Mouse (Mus musculus) liver, postnatal 0 days (tissue): Measurements from ENCODE around the gene Atp13a3. TPM values are rescaled to one million over a fixed set of nuclear protein-coding genes. Genes with fewer than 3 reads are reported as not detected.

Experiments used
- ATAC-seq: fragments of 200-750 bp; cut with Nextera tagmentation; 2 replicates; pipeline ENCODE4 v1.8.0; 2017; ENCODE audit warnings: mild to moderate bottlenecking, moderate library complexity
- DNase-seq: peaks from one replicate; pipeline ENCODE4 v3.0.0-alpha.2; 2016
- H3K27ac ChIP-seq: fragments of 300-500 bp; sonication (generic); 2 replicates; pipeline ENCODE4 v1.5.1; 2014; ENCODE audit warnings: antibody characterized with exemption, moderate library complexity, mild to moderate bottlenecking, low read depth
- H3K27me3 ChIP-seq: fragments of 300-500 bp; sonication (generic); 2 replicates; pipeline ENCODE4 v1.6.1; 2014; ENCODE audit warnings: low read length, control low read depth, mixed read lengths; ENCODE audit not compliant: insufficient read depth
- H3K36me3 ChIP-seq: fragments of 300-500 bp; sonication (generic); replicated peaks from 2 replicates; pipeline ENCODE4 v1.6.1; 2014; ENCODE audit warnings: mild to moderate bottlenecking, control low read depth, low read length, moderate library complexity, mixed read lengths; ENCODE audit not compliant: insufficient read depth
- H3K4me1 ChIP-seq: fragments of 300-500 bp; sonication (generic); 2 replicates; pipeline ENCODE4 v1.6.1; 2014; ENCODE audit warnings: antibody characterized with exemption, mild to moderate bottlenecking, control low read depth; ENCODE audit not compliant: insufficient read depth
- H3K4me2 ChIP-seq: fragments of 300-500 bp; sonication (generic); 2 replicates; pipeline ENCODE4 v1.6.1; 2014; ENCODE audit warnings: low read depth, mild to moderate bottlenecking, low read length, moderate library complexity, mixed read lengths
- H3K4me3 ChIP-seq: fragments of 300-500 bp; sonication (generic); 2 replicates; pipeline ENCODE4 v1.5.1; 2014; ENCODE audit warnings: low read depth, low read length
- H3K9ac ChIP-seq: fragments of 300-500 bp; sonication (generic); replicated peaks from 2 replicates; pipeline ENCODE4 v1.6.1; 2014; ENCODE audit warnings: mild to moderate bottlenecking, moderate library complexity
- H3K9me3 ChIP-seq: fragments of 300-500 bp; sonication (generic); 2 replicates; pipeline ENCODE4 v1.6.1; 2016; ENCODE audit warnings: mild to moderate bottlenecking, control low read depth, low read length, mixed read lengths
- CTCF ChIP-seq: sonication (generic); IDR thresholded peaks from 2 replicates; pipeline ENCODE4 v1.5.1; 2016; ENCODE audit warnings: antibody characterized with exemption, low read depth
- EP300 ChIP-seq: IDR thresholded peaks from 2 replicates; pipeline ENCODE4 v1.6.1; 2016; ENCODE audit warnings: antibody characterized with exemption, low read depth, mild to moderate bottlenecking
- WGBS: fragments of 180-500 bp; shearing (Covaris S2); extraction: QIAGEN DNeasy Blood & Tissue Kit; methylation state at CpG from one replicate; pipeline ENCODE4 v1.1.7; 2014; ENCODE audit not compliant: insufficient replicate concordance; 5-methylcytosine and 5-hydroxymethylcytosine counted together
- polyA plus RNA-seq: library from polyadenylated mRNA; unstranded; fragments of >200 nt; fragmentation: Nextera tagmentation; extraction: Ambion mirVana; gene quantifications from 2 replicates; pipeline ENCODE4 v1.2.1, GENCODE M21; 2015

The Atp13a3 gene
- polyA plus RNA-seq, 1 experiment from 2014 or later, result 9.9 TPM

- H3K9me3 ChIP-seq, result no peaks in the 10 kb centered on the region
- H3K36me3 ChIP-seq, result no peaks in the 10 kb centered on the region
- H3K4me3 ChIP-seq, result no peak overlapping the region
- ATAC-seq (no peak), DNase-seq (no peak)
- H3K4me2 ChIP-seq, result no peak overlapping the region
- no peak overlapping the region for H3K27ac ChIP-seq
- no peaks in the 10 kb centered on the region for H3K27me3 ChIP-seq
- no peak overlapping the region for H3K9ac ChIP-seq
- TF ChIP-seq EP300 (no peak), CTCF (no peak)
- no peaks in the 10 kb centered on the region for H3K4me1 ChIP-seq
- 81% methylated on average over 8 of the region's 8 CpGs for WGBS
Observed at GRCm38 (mm10) chr16:30273065-30273464, 132.7 kb downstream of the Atp13a3 start.

- DNase-seq (no peak), ATAC-seq (no peak)
- H3K4me3 ChIP-seq, result no peak overlapping the region
- no peak overlapping the region for H3K4me2 ChIP-seq
- H3K9ac ChIP-seq, result no peak overlapping the region
- no peaks in the 10 kb centered on the region for H3K4me1 ChIP-seq
- no peaks in the 10 kb centered on the region for H3K9me3 ChIP-seq
- no peaks in the 10 kb centered on the region for H3K36me3 ChIP-seq
- no peak for TF ChIP-seq CTCF
- no peak for TF ChIP-seq EP300
- WGBS, result 56% methylated on average over 6 of the region's 6 CpGs
- H3K27me3 ChIP-seq, result no peaks in the 10 kb centered on the region
- H3K27ac ChIP-seq, result 0 out of 2 replicates have a peak overlapping the region, but pooled peaks have one; percentile 34
Observed at GRCm38 (mm10) chr16:30271941-30272595, 133.7 kb downstream of the Atp13a3 start.

GRCm38 (mm10) chr16:30271223-30271761 lies 134.5 kb downstream of the Atp13a3 start:
- DNase-seq, result no peak

GRCm38 (mm10) chr16:30267359-30267758 lies 138.4 kb downstream of the Atp13a3 start, which contains the start of gene Cpn2:
Gene Cpn2, minus strand, starts transcription at chr16:30267499.
- 56% methylated on average over 5 of the region's 5 CpGs for WGBS
- peaks cover 6% of the 10 kb centered on the region for H3K4me1 ChIP-seq
- peak within 1 kb of the TSS; percentile 68 for H3K9ac ChIP-seq
- no peaks in the 10 kb centered on the region for H3K27me3 ChIP-seq
- peak within 1 kb of the TSS; percentile 89 for H3K27ac ChIP-seq
- ATAC-seq (peak; percentile 83), DNase-seq (peak; percentile 70)
- H3K4me2 ChIP-seq, result peak within 1 kb of the TSS; percentile 67
- no peaks in the 10 kb centered on the region for H3K36me3 ChIP-seq
- peak within 1 kb of the TSS; percentile 50 for H3K4me3 ChIP-seq
- H3K9me3 ChIP-seq, result no peaks in the 10 kb centered on the region
- TF ChIP-seq EP300, result peak; percentile 64
- no peak for TF ChIP-seq CTCF

More at GRCm38 (mm10) chr16:30271223-30271761, 134.5 kb downstream of the Atp13a3 start:
- Histone ChIP-seq H3K9me3 (no peaks in the 10 kb centered on the region), H3K4me2 (no peak overlapping the region), H3K27me3 (no peaks in the 10 kb centered on the region), H3K9ac (no peak overlapping the region), H3K36me3 (no peaks in the 10 kb centered on the region), H3K27ac (0 out of 2 replicates have a peak overlapping the region, but pooled peaks have one; percentile 34), H3K4me3 (no peak overlapping the region), H3K4me1 (no peaks in the 10 kb centered on the region)
- no peak for ATAC-seq
- TF ChIP-seq CTCF, result no peak
- 62% methylated on average over 8 of the region's 8 CpGs for WGBS

GRCm38 (mm10) chr16:30266561-30266960 lies 139.2 kb downstream of the Atp13a3 start:
- no peaks in the 10 kb centered on the region for H3K27me3 ChIP-seq
- H3K9ac ChIP-seq, result peak overlapping the region; percentile 68
- ATAC-seq, result no peak
- H3K4me2 ChIP-seq, result peak overlapping the region; percentile 67
- no peak for DNase-seq
- WGBS, result 65% methylated on average over 5 of the region's 5 CpGs
- no peaks in the 10 kb centered on the region for H3K36me3 ChIP-seq
- TF ChIP-seq CTCF (no peak), EP300 (no peak)
- H3K9me3 ChIP-seq, result no peaks in the 10 kb centered on the region
- H3K4me1 ChIP-seq, result peaks cover 6% of the 10 kb centered on the region
- peak overlapping the region; percentile 50 for H3K4me3 ChIP-seq
- H3K27ac ChIP-seq, result peak overlapping the region; percentile 89

GRCm38 (mm10) chr16:30265611-30266010 lies 140.2 kb downstream of the Atp13a3 start:
- Histone ChIP-seq H3K4me3 (0 out of 2 replicates have a peak overlapping the region, but pooled peaks have one; percentile 50), H3K27ac (no peak overlapping the region), H3K4me2 (peak overlapping the region; percentile 67), H3K4me1 (peaks cover 6% of the 10 kb centered on the region), H3K36me3 (no peaks in the 10 kb centered on the region), H3K9me3 (no peaks in the 10 kb centered on the region), H3K9ac (peak overlapping the region; percentile 34), H3K27me3 (no peaks in the 10 kb centered on the region)
- TF ChIP-seq EP300 (no peak), CTCF (no peak)
- WGBS, result 36% methylated on average over 4 of the region's 4 CpGs
- no peak for DNase-seq
- ATAC-seq, result no peak
